Mouse (Mus musculus): ENCODE measurements at regions not wholly inside any gene's neighbourhood (a gene's known extent, or its start where the extent isn't known, plus 50 kb on each side); places are given as distances from the start of the nearest gene placed in this dataset.

DNA sequence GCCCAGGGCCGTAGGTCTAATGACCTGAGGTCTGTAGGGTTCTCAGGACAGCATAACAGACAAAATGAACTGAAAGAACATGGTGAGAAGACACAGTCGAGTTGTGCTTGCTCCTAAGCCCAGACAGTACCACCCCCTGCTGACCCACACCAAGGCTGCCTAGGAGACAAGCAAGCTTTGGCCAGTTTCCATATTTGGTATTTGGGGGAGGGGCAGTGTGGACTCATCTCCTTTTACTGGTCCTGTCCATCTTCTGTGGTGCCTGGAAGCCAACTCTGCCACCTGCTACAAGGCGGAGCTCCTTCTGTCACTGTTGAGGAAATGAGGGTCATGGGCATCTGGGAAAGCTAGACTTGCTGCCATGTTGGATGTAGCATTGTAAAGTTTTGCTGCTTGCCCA lies 68.9 kb downstream of the Tex29 start:
- TF ChIP-seq POLR2A (IDR thresholded peaks at IDR 0.05; ENCODE audit: borderline replicate concordance, control insufficient read depth, low read depth, low read length) (no peak), CTCF (IDR thresholded peaks at IDR 0.05; ENCODE audit: control insufficient read depth, insufficient read depth, low read length) (no peak)
- no peaks in the 10 kb centered on the region for H3K4me1 ChIP-seq (ENCODE audit: control insufficient read depth, insufficient read depth, low read length)
- no peak overlapping the region for H3K27ac ChIP-seq (ENCODE audit: control insufficient read depth, insufficient read depth, low read depth, low read length, poor library complexity)
- H3K4me3 ChIP-seq (replicated peaks; ENCODE audit: control insufficient read depth, low read depth, low read length), result no peak overlapping the region
- WGBS, result 61% methylated on average over 3 of the region's 3 CpGs

DNA sequence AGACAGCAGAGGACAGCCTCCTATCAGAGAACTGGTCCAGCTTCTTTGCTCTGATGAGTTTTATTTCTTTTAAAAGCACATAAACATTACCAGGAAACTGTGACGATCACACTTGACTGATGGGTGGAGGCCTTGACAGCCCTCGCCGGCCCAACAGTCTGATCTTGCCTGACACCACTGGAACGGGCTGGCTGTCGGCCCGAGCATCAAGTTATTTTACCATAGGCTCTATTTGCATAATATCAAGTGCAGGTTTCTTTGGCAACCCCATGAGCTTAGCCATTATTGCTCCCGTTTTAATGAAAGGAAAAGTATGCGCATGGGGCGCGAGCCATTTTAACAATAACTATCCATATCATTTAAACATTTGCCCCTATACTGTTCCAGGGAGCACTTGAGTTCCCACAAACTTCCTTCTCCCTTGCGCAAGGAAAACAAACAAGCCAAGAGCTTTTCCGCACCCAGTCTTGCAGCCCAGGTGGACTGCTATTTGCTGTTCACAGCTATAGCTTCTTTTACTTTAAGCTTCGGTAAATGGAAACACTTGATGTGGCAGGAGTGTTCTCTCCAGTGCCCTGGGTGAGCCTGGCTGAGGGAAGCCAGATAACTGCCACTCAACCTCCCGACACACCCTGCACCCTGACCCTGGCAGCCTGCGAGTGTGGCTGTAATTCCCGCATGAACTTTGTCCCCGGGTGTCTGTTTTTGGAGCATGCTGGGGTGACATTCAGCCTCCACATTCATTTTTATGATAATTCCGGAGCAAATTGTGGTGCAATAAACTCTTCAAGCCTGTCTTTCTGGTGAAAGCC lies 71.6 kb downstream of the Tex29 start:
- no peak overlapping the region for H3K4me3 ChIP-seq (replicated peaks; ENCODE audit: control insufficient read depth, low read depth, low read length)
- WGBS, result 76% methylated on average over 18 of the region's 18 CpGs
- H3K4me1 ChIP-seq (ENCODE audit: control insufficient read depth, insufficient read depth, low read length), result no peaks in the 10 kb centered on the region
- TF ChIP-seq CTCF (IDR thresholded peaks at IDR 0.05; ENCODE audit: control insufficient read depth, insufficient read depth, low read length), result no peak
- no peak for TF ChIP-seq POLR2A (IDR thresholded peaks at IDR 0.05; ENCODE audit: borderline replicate concordance, control insufficient read depth, low read depth, low read length)
- no peak overlapping the region for H3K27ac ChIP-seq (ENCODE audit: control insufficient read depth, insufficient read depth, low read depth, low read length, poor library complexity)

DNA sequence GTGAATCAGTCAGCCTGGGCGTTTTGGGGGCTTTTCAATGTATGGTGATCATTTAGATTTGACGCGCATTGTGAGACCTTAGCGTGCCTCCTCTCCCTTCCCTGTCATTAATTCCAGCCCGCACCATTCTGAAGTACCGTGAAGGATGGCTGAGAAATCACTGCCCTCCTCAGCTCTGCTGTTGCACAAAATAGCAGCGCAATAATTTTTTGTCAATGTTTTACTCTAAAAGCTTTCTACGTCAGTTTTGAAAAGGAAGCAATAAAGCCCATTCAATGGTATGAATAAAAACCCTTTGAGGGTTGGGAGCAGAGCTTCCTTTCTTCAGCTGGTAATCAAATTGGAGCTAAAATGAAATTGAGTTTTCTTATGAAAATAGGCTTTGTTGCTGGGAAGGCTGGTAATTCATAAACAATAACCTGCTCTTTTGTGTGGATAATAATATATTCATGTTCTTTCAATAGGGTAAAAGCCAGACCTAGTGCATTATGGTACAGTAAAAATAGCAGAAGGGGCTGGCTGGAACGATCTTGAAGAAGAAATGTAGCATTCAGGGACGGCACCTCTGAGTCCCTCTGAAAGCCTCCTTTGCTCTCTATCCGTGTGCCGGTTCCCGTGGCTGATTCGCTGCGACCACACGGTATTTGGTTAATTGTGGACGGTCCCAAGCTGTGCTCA lies 72.3 kb downstream of the Tex29 start:
- 81% methylated on average over 17 of the region's 17 CpGs for WGBS
- H3K4me1 ChIP-seq (ENCODE audit: control insufficient read depth, insufficient read depth, low read length), result no peaks in the 10 kb centered on the region
- no peak for TF ChIP-seq POLR2A (IDR thresholded peaks at IDR 0.05; ENCODE audit: borderline replicate concordance, control insufficient read depth, low read depth, low read length)
- TF ChIP-seq CTCF (IDR thresholded peaks at IDR 0.05; ENCODE audit: control insufficient read depth, insufficient read depth, low read length), result no peak
- no peak overlapping the region for H3K27ac ChIP-seq (ENCODE audit: control insufficient read depth, insufficient read depth, low read depth, low read length, poor library complexity)
- no peak overlapping the region for H3K4me3 ChIP-seq (replicated peaks; ENCODE audit: control insufficient read depth, low read depth, low read length)

DNA sequence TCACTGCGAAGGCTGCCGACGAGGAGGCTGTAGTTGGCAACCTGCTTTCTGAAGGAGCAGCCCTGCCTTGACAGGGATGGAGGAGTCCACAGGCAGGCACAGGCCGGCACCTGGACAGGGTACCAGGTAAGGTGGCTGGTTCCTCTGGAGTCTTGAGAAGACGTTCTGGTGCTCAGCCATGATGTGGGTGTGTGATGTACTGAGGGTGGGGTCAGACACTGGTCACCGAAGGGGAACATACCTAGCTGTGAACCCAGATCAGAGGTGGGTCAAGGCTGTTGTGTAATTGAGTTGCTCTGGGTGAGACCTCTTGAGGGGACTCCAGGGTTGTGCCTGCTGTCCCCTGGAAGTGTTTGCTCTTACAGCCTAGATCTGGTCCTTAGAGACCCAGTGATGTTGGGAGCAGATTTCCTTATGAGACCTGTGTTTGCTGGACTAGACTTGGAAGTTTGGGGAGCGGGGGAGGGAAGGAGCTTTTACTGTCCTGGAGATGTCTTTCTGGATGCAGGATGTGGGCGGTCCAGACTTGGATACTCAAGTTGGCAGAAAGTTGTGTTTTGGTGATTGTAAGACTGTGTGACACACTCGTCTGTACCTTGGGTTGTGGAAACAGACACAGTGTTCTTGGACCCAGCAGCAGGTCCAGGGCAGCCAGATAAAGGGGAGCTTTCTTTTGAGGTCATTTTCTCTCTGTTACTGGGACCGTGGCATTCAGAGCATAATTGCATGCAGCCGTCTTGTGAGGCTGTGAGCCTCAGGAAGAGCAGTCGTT lies 73.0 kb downstream of the Tex29 start:
- 65% methylated on average over 12 of the region's 12 CpGs for WGBS
- H3K4me3 ChIP-seq (replicated peaks; ENCODE audit: control insufficient read depth, low read depth, low read length), result no peak overlapping the region
- H3K27ac ChIP-seq (ENCODE audit: control insufficient read depth, insufficient read depth, low read depth, low read length, poor library complexity), result no peak overlapping the region
- no peaks in the 10 kb centered on the region for H3K4me1 ChIP-seq (ENCODE audit: control insufficient read depth, insufficient read depth, low read length)
- TF ChIP-seq POLR2A (IDR thresholded peaks at IDR 0.05; ENCODE audit: borderline replicate concordance, control insufficient read depth, low read depth, low read length), result no peak
- TF ChIP-seq CTCF (IDR thresholded peaks at IDR 0.05; ENCODE audit: control insufficient read depth, insufficient read depth, low read length), result no peak

DNA sequence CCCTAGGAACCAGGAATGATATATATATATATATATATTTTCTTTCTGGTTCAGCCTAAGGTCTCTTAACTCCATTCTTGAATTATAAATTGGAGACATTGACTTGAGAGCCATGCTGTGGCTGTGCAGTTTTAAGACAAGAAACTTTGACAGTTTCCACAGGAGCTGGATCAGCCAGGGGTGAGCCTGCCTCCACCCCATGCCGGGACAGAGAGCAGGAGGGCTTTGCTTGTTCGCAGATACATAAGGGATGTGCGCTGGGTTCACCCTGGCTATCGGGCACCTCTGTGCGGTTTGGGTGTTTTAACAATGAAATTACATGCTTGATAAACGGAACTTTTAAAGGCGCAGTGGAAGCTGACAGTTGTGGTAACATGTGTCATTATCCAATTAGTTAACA lies 73.9 kb downstream of the Tex29 start:
- 72% methylated on average over 7 of the region's 7 CpGs for WGBS
- H3K4me3 ChIP-seq (replicated peaks; ENCODE audit: control insufficient read depth, low read depth, low read length), result no peak overlapping the region
- TF ChIP-seq CTCF (IDR thresholded peaks at IDR 0.05; ENCODE audit: control insufficient read depth, insufficient read depth, low read length), result no peak
- TF ChIP-seq POLR2A (IDR thresholded peaks at IDR 0.05; ENCODE audit: borderline replicate concordance, control insufficient read depth, low read depth, low read length), result no peak
- H3K4me1 ChIP-seq (ENCODE audit: control insufficient read depth, insufficient read depth, low read length), result no peaks in the 10 kb centered on the region
- H3K27ac ChIP-seq (ENCODE audit: control insufficient read depth, insufficient read depth, low read depth, low read length, poor library complexity), result no peak overlapping the region

DNA sequence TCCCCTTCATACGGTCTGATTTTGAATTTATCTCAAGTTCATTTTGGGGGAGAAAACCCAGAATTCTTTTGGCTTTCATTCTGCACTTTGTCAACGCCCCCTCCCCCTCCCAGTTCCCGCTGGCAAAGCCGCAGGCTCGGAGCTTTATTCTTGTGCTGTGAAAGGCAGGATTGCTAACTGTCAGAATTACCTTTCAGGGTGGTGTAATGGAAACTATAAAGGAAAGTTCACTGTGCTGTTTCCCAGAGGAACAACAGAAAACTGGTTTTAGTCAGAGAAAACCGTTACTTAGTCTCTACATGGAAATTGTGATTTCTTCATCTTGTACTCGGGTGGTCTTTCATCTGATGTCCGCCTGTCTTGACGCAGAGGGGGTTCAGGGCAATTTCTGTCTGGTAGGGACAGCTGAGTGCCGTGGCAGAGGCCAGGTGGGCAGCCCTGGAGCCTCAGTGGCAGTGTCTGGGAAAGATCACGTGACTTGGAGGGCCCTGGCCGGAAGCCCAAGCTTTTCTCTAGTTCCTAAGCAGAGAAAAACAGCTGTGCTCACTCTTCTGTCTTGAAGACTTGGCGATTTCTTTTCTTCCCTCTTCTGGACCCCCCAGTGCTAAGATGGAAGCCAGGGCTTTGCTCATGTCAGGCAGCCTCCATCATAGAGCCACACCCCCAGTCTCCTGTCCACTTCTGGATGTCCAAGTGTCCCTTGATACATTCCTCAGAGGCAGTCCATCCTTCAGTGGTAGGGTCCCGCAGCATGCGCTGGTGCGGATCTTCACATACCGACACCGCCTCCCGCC lies 74.6 kb downstream of the Tex29 start:
- Histone ChIP-seq H3K27ac (ENCODE audit: control insufficient read depth, insufficient read depth, low read depth, low read length, poor library complexity) (no peak overlapping the region), H3K4me3 (replicated peaks; ENCODE audit: control insufficient read depth, low read depth, low read length) (no peak overlapping the region), H3K4me1 (ENCODE audit: control insufficient read depth, insufficient read depth, low read length) (no peaks in the 10 kb centered on the region)
- WGBS, result 54% methylated on average over 19 of the region's 19 CpGs
- TF ChIP-seq POLR2A (IDR thresholded peaks at IDR 0.05; ENCODE audit: borderline replicate concordance, control insufficient read depth, low read depth, low read length) (no peak), CTCF (IDR thresholded peaks at IDR 0.05; ENCODE audit: control insufficient read depth, insufficient read depth, low read length) (no peak)

DNA sequence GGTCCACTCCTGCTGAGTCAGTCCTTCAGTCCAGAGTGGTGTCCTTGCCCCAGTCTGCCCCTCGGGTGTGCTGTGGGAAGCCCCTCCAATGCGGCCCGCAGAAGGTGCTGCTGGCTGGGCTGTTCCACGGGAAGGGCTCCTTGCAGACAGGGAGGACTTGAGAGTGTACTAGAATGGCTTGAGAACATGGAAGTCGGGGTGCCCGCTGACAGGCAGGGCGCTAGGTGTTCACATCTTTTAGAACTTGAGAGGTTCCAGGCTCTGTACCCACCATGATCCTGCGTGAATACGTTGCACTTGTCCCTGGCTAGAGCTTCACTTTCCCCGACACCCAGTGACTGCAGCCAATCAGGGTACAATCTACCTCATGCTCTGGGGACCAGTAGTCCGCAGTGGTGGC lies 75.4 kb downstream of the Tex29 start:
- WGBS, result 79% methylated on average over 11 of the region's 11 CpGs
- no peak for TF ChIP-seq POLR2A (IDR thresholded peaks at IDR 0.05; ENCODE audit: borderline replicate concordance, control insufficient read depth, low read depth, low read length)
- no peak for TF ChIP-seq CTCF (IDR thresholded peaks at IDR 0.05; ENCODE audit: control insufficient read depth, insufficient read depth, low read length)
- H3K4me1 ChIP-seq (ENCODE audit: control insufficient read depth, insufficient read depth, low read length), result no peaks in the 10 kb centered on the region
- no peak overlapping the region for H3K27ac ChIP-seq (ENCODE audit: control insufficient read depth, insufficient read depth, low read depth, low read length, poor library complexity)
- H3K4me3 ChIP-seq (replicated peaks; ENCODE audit: control insufficient read depth, low read depth, low read length), result no peak overlapping the region

All from bone marrow, adult 2 months (tissue).